Mouse (Mus musculus) thymus, postnatal 0 days (tissue): Measurements from ENCODE around the gene Mrpl49. TPM values are rescaled to one million over a fixed set of nuclear protein-coding genes. Genes with fewer than 3 reads are reported as not detected.
A peak's percentile ranks its signal among the peaks of the same experiment; 100 is the strongest.

Source experiments
- DNase-seq: peaks from one replicate; pipeline ENCODE4 v3.0.0-alpha.2; 2015; ENCODE audit warnings: low spot score
- polyA plus RNA-seq: library from polyadenylated mRNA; unstranded; fragments of >200 nt; fragmentation: Nextera tagmentation; extraction: Ambion mirVana; gene quantifications from 2 replicates; pipeline ENCODE4 v1.2.1, GENCODE M21; 2015

Mrpl49 gene
- polyA plus RNA-seq, 1 experiment from 2014 or later, result 65.2 TPM

DNA sequence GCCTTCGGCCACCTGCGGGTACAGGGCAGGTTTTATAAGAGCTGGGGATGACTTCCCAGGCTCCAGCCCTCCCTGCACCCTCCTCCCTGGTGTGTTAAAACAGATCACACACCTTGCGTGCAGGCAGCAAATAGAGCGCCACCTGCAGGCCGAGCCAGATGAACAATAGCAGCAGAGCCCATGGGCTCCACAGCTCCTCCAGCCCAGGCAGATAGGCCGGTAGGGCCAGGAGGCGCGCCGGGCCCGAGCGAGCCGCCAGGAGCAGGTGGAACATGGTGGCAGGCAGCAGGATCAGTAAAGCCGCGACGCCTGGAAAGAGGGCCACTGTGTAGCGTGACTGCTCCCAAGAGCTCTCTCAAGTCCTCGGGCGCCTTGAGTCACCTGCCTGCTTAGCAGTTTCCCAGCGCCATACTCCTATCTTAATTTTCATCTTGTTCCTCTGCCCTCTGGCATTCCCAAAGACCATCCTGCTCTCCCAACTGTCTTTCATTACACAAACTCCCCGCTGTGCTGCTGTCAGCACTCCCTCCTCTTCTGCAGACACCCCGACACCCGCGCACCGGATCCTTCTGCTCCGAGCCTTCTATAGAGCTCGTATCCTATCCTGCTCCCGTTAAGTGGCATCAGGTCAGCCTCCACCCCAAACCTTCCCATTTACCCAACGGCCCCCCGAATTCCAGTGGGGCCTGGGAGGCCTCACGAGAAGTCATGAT is 9.6 kb upstream of the Mrpl49 start:
- DNase-seq, result peak; percentile 88

DNA sequence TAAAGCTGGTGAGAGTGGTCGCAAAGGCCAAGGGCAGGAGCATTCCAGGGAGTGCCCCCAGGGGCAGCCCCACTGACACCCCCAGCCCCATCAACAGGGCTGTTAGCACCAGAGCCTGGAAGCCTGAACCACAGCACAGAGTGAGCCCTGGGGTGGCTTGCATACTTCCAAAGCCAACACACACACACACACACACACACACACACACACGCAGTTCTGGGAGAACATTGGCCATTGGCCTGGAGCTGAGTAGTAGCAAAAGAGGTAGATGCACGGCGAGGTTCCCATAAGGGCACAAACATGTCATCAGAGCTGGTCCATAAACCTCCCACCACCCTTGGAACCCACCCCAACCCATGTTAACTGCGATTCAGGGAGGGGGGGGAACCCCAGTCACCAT is 9.0 kb upstream of the Mrpl49 start:
- DNase-seq, result no peak

DNA sequence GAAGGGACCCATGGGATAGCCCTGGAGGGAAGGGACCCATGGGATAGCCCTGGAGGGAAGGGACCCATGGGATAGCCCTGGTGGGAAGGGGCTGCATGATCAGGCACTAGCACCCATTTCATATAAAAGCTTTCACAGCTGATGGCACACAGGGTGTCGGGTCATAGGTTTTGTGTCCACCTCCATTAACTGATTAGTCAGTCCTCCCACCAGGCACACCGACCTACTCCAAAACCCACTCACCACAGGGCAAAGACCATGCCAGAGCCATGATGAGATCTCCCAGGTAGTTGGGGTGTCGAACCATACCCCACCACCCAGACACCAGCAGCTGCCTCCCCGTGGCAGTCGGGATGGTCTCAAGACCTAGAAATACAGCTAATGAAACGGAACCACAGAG is 5.5 kb upstream of the Mrpl49 start:
- no peak for DNase-seq

DNA sequence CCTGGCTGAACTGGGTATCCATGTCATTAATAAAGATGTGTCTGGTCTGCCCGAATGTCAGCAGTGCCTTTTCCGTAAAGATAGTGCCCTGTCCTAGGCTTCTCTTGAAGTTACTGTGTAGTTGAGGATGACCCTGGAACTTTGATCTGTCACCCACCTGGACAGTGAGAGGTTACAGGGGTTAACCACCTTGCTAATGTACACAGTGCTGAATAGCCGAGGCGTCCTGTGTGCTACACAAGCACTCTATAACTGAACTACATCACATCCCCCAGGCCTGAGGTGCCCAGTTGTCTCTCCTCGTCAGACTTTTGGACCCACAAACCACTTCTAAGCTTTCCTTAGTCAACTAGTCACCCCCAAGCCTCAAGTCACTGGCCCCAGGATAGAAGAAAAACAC is 4.8 kb upstream of the Mrpl49 start:
- no peak for DNase-seq

DNA sequence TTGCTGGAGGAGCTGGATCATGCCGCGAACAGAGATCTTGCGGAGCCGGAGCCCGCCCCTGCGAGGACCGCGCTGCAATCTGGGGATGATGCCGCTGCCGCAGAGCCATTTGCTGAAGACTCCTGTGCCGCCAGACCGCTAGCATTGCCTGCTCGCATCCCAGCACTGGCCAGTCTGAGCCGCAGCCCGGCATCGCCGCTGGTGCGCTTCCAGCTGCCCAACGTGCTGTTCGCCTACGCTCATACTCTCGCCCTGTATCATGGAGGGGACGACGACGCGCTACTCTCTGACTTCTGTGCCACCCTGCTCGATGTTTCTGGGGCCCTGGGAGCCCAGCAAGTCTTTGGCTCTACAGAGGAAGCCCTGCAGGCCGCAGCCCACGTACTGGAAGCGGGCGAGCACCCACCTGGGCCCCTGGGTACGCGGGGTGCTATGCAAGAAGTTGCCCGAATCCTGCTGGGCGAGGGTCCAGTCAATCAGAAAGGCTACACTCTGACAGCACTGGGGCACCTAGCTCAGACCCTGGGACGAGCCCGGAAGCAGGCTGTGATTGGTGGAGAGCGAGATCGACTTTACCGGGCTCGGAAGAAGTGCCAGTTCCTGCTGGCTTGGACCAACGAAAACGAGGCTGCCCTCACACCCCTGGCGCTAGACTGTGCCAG is 4.2 kb upstream of the Mrpl49 start:
- DNase-seq, result peak; percentile 71

DNA sequence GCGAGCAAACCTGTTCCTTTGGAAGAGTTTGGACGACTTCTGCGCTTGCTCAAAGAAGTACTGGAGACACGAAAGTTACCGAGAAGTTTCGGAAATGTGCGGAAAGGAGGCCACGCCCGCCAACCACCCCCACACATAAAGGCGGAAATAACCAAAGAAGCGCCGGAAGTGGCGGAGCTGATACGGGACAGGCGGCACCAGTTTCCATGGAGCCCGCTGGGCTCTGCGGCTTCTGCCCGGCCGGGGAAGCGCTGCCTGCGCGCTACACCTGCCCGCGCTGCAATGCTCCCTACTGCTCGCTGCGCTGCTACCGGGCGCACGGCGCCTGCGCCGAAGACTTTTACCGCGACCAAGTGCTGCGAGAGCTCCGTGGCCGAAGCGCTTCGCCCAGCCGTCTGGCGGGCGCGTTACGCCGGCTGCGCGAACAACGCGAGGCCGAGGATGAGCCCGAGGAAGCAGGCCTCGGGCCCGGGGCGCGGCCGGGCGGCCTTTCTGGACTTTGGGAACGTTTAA is 3.5 kb upstream of the Mrpl49 start, which contains the start of gene Znhit2:
TSS of gene Znhit2 (plus strand) at position 172 of the 513 bp plus-strand sequence.
- DNase-seq, result peak; percentile 97

DNA sequence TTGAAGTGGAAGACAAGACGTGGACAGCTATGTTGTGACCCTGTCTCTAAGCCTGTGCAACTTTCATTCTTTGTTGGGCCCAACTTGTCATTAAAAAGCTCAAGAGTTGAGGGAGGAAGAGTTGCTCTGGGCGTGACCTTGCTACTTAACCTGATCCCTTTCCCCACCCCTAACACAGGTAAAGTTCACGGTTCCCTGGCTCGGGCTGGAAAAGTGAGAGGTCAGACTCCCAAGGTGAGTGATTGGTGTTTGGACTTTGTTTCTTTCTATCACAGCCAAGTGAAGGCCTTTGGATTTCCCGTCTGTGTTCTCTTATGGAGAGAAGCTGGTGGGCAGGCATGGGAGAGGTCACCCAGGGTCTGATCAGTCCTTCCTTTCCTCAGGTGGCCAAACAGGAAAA is 1.4 kb upstream of the Mrpl49 start:
- no peak for DNase-seq

DNA sequence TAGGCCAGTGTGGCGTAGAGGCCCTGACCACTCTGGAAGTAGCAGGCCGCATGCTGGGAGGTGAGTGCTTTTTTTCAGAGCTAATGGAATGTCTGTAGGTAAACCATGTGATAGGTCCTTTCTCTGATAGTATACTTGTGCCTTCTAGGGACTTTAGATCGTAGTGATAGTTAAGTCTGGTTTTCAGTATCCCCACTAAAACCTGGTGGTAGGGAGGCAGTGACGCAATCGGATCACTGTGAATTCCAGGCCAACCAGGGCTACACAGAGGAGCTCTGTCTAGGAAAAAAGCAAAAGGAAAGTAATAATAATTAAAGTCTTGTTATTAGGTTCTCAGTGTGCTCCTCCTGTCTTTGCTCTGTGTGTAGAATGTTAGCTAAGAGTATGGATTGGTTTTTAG is 928 bp upstream of the Mrpl49 start:
- no peak for DNase-seq

DNA sequence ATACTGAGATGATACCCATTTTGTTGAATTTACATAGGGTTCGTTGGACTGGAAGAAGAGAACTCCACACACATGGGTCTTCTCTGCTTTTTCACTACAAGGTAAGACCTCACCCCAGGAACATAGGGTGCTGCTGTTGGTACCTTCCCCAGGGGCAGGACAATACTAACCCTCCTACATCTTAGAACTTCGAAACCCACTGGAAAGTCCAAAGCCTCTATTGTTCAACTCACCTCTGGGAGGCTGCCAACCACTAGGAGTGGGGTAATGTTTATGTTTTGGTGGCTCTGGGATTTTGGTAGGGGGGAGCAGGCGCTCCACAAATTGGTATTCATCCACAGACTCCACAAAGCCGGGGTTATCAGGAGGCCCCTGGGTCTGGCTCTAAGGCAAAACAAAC is 889 bp downstream of the Mrpl49 start:
- DNase-seq, result no peak

DNA sequence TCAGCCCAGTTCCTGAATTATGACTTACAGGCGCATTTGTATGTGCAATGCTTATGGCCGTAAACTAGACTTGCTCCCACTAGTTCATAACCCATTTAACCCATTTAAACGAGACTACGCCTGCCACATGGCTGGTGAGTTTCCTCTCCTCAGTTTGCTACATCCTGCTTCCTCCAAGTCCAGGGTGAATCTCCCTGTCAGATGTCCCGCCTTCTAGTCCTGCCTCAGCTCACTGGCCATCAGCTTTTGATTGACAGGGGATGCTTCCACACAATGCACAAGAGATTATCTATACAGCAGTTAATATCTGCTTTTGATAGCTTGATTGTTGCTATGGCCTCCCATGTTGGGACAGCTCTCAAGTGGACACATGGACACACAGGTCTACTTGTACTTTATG is 3.3 kb downstream of the Mrpl49 start:
- DNase-seq, result no peak

DNA sequence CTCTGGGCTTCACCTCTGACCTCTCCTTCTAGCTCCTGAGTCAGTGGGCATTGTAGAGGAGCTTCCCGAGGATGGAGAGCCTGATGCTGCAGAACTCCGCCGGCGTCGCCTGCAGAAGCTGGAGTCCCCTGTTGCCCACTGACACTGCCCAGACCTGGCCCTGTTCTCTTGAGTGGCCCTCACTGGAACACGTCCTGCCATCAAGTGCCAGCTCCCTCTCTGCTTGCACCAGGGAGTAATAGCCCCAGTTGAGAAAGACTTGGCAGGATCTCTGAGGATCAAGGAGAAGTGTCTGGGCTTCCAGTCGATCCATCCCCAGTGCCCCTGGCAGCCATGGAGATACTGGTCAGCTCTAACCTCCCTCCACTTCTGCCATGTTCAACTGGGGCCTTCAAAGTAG is 5.1 kb downstream of the Mrpl49 start:
- no peak for DNase-seq

DNA sequence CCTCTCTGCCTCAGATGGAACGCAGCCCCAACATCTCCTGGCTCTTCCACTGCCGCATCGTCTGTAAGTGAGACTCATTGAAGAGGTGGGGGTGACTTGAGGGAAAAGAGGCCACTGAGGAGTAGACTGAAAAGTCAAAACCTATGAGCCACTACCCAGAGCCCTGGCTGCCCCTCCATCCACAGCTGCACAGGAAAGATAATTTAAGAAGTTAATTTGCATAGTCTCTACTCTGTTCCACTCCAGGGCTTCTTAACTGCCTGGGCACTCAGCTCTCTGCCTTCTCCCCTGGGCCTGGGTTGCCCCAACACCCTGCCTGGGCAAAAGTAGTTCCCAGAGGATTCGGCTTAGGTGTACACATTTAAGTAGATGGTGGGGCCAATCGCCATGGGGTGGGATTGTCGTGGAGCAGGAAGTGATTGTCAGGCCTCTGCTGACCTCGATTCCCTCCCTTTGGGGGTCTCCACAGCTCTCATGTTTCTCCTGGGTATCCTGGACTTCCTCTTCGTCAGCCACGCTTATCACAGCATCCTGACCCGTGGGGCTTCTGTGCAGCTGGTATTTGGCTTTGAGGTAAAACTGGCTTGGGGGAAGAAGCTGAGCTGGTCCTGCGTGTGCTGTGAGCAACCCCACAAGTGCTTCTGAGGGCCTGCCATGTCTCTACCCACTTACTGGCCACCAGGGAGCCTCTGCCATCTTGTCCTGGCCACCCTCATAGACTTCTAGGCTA is 8.7 kb downstream of the Mrpl49 start:
- no peak for DNase-seq

DNA sequence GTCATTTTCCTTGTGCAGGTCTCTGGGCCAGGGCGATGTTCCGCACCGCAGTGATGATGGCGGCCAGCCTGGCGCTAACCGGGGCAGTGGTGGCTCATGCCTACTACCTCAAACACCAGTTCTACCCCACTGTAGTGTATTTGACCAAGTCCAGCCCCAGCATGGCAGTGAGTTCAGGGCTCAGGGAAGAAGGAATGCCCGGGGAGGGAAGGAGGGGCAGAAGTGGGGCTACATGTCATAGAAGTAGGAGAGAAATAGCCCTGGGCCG is 9.8 kb downstream of the Mrpl49 start:
- DNase-seq, result no peak

DNA sequence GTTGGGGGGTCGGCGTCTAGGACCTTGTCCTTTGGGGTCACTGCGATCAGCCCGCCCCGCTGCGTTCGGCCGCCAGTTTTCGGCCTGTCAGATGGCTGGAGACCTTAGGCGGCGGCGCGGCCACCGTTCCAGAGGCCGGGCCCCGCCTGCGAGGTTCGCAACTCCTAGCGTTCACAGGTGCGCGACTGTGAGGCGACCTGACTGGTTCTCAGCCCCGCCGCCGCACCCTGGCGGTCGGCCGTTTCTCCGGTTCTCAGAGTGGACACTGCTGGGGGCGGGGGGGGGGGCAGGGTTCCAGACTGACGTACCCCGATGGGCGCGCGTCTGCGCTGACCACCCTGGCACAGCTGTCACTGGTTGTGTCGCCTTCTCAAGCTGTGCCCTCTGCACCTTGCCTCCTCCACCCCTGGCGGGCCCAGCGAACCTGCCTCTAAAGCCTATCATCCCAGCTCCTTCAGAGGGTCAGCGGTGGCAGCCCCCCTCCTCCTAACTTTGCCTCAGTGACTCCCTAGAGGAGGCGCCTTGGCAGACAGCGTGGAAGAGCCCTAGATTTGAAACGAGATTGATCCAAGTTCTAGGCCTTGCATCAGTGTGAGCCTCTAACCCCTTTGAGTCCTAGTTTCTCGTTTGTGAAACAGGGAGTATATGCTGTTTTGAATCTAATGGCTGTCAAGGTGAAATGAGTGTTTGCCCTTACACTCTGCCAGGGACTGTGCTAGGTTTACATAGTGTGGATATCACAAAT is 10.3 kb downstream of the Mrpl49 start:
- no peak for DNase-seq

DNA sequence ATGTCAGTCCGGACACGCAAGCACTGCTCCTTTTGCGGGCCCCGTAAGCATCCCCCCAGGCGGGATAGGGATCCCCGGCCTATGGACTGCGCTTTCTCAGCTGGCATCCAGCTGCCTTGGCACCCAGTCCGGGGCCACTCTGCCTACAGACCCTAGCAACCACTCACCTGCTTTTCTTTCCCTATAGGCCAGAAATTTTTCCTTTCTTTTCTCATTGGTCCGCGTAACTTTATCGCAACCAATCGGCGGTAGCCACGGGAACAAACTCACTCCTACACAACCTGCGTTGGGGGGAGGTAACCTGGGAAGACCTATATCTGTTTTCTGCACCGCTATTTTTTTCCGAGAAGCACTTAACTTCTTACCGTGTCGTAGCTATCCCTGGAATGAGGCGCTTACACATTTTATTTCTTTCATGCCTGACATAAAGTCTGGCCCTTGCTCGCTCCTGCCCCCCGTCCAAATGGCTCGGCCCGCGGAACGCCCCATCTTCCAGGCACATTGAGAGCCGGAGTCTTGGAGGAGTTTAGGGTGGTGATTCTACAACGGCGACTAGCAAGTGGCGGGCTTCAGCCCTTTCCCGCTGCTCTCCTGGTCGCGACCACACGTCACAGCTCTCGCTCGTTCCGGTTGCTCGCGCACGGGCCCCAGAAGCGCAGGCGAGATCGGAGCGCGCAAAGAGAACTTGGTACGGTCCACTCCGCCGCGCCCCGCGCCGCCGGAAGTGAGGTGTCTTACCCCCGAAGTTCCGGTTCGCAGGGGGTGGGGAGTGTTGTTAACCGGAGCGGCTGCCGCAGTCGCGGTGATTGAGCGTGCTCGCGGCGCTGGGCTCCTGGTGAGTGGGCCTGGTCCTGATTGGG is 11.1 kb downstream of the Mrpl49 start, which contains the start of gene Syvn1:
TSS of gene Syvn1 (plus strand) at position 283 of the 860 bp plus-strand sequence.
- peak; percentile 95 for DNase-seq

DNA sequence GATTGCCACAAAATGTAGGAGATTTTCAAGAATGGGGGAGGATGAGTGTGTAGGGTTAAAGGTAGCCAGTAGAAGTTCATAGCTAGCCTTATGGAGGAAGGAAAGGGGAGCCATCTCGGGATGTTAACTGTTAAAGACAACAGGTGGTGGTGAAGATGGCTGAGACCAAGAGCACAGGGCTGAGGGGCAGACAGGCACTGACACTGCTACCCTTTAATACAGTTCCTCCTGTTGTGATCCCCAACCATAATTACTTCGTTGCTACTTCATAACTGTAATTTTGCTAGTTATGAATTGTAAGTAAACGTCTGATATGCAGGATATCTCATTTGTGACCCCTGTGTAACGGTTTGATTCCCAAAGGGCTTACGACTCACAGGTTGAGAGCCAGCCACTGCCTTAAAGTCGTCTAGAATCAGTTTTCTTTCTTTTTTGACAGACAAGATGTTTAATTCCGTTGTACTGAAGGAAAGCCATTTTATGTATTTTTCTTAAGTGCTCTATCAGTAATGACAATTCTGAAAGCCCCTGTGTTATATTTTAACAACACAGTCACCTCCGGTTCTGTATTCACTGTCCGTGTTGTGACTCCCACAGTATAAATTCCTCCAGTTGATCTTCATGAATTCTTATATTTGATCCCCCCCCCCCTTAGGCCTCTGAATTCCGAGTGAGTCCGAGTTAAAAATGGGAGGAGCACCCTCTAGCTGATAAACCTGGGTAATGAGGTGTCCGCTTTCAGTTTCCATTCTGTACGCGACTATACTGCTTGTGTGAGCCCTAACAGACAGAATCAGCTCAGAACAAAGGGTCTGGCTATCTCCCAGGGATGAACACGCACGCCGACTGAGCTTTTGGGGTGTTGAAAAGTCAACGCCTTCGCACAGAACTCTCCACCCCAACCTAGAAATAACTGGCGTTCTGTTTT is 12.0 kb downstream of the Mrpl49 start:
- no peak for DNase-seq

DNA sequence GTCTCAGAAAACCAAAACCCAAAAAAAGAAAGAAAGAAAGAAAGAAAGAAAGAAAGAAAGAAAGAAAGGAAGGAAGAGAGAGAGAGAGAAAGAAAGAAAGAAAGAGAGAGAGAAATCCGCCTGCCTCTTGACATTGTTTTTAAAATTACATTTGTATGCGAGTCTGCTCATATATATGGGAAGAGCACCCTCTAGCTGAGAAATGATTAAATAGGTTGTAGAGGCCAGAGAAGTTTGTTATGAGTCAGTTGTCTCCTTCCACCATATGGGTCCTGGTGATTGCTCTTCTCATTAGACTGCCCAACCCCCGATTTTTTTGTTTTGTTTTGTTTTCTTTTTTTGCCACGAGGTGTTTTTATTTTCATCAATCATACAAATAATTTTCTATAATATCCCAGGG is 13.5 kb downstream of the Mrpl49 start:
- DNase-seq, result peak; percentile 54

DNA sequence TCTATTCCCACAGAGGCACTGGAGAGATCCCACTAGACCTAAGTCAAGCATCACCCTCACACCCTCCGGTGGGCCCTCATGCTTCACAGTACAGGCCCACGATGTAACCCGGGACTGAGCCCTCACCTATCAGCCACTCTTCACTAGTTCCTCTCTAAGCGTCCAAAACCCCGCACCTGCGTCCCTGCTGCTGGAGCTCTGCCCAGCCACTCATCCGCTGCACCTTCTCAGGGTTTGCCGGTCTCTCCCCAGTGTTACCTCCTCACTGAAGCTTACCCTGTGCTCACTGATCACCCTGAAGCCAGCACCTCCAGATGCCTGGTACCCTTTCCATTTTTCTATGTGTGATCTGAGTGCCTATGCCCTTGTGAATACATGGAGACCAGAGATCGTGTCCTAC is 15.3 kb downstream of the Mrpl49 start:
- no peak for DNase-seq

DNA sequence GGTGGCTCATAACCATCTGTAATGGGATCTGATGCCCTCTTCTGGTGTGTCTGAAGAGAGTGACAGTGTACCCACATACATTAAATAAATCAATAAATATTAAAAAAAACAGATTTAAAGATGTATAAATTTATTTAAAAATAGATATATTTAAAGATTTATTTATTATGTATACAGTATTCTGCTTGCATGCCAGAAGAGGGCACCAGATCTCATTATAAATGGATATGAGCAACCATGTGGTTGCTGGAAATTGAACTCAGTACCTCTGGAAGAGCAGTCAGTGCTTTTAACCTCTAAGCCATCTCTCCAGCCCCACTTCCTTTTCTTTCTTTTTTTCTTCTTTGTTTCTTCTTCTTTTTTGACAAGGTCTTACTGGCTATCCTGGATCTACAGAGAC is 17.6 kb downstream of the Mrpl49 start:
- no peak for DNase-seq

DNA sequence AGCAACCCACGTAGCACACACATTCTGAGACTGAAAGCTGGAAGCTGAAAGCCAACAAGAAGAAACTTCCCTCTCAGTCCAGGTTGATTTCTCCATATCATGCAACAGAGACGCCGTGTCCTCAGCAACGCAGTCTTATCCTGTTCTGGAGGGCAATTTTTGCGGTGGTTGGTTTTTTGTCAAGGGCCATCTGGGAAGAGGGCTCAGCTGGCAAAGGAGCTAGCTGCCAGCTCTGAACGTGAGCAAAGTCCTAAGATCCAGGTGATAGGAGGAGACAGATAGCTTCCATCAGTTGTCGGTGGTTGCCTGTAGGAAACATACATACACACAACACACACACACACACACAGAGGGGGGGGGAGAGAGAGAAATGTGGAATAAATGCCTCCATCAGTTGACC is 19.3 kb downstream of the Mrpl49 start:
- DNase-seq, result no peak
